ENCODE assay signal across 12 mouse cellular contexts in the genomic region with DNA sequence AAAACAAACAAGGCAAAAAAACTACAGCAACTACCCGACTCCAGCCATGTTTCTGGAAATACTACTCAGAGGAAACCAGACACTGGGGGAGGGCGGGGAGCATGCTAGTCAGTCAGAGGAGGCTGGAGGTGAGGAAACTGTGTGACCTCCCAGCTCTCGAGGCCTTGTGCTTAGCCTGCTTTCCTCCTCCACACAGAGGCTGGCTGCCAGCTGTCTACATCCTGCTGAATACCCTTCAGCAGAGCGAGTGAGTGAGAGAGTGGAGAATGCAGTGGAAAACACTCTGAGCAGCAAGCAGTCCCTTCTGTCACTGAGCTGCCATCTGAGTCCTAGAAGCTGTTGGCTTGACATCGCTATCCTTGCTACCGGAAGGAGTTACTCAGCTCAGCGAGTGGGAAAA. TPM values are rescaled to one million over a fixed set of nuclear protein-coding genes. Genes with fewer than 3 reads are reported as not detected.
DNase-seq lines count a peak whose midpoint lies in the region; ATAC-seq lines count a peak whose summit lies in the region.
"Had no signal": no experiment of that assay in that cellular context is flagged by ENCODE, and none has a peak within 500 bp of the region (broad histone marks: within the 10 kb centered on the region; RNA-seq: fewer than 3 reads in every experiment).

No protein-coding gene starts in this region.

- 53% methylated on average over 7 of the region's 7 CpGs for WGBS in heart, embryonic 13.5 days
- WGBS in liver, embryonic 11.5 days = 70% methylated on average over 7 of the region's 7 CpGs
- 76% methylated on average over 7 of the region's 7 CpGs for WGBS in forebrain, embryonic 15.5 days

- no peak overlapping the region for H3K4me3 ChIP-seq in heart, embryonic 13.5 days
- H3K4me3 ChIP-seq in liver, embryonic 11.5 days (ENCODE audit: low read depth, low read length) = no peak overlapping the region
- no peak overlapping the region for H3K4me3 ChIP-seq in forebrain, embryonic 15.5 days
- H3K4me3 ChIP-seq: limb, embryonic 13.5 days had no signal

- DNase-seq in heart, adult 9 months (ENCODE audit: low spot score in 2 of 2) = no peak
- peak; percentile 11 for DNase-seq in liver
- DNase-seq in liver, embryonic 11.5 days (ENCODE audit: low spot score) = no peak
- DNase-seq in kidney, postnatal 14 days = peak; percentile 43
- peak; percentile 40 to 49 for DNase-seq in right cerebral cortex, postnatal 10 days (ENCODE audit: low spot score in 2 of 2)
- DNase-seq in cerebellum, adult 9-11 months = no peak
- DNase-seq: adrenal gland, adult 2 months had no signal

- H3K27ac ChIP-seq in heart, embryonic 13.5 days (replicated peaks) = 0 out of 2 replicates have a peak overlapping the region, but pooled peaks have one; percentile 32
- no peak overlapping the region for H3K27ac ChIP-seq in liver, embryonic 11.5 days (ENCODE audit: low read depth, low read length)
- no peak overlapping the region for H3K27ac ChIP-seq in forebrain, embryonic 15.5 days (replicated peaks)
- H3K27ac ChIP-seq: limb, embryonic 13.5 days had no signal

- no peak overlapping the region for H3K4me2 ChIP-seq in heart, embryonic 13.5 days
- no peak overlapping the region for H3K4me2 ChIP-seq in liver, embryonic 11.5 days
- H3K4me2 ChIP-seq in forebrain, embryonic 15.5 days (replicated peaks) = no peak overlapping the region
- H3K4me2 ChIP-seq: limb, embryonic 13.5 days had no signal

- no peak for ATAC-seq in heart, embryonic 13.5 days (ENCODE audit: extremely low read depth, insufficient number of reproducible peaks, low FRiP score, low TSS enrichment)
- no peak for ATAC-seq in liver, embryonic 11.5 days (replicated peaks; ENCODE audit: low FRiP score)
- ATAC-seq in forebrain, embryonic 15.5 days (replicated peaks) = no peak

- 0 out of 2 replicates have a peak, but pooled peaks cover 4% of the 10 kb centered on the region for H3K4me1 ChIP-seq in heart, embryonic 13.5 days
- H3K4me1 ChIP-seq in liver, embryonic 11.5 days (replicated peaks; ENCODE audit: control insufficient read depth, insufficient read depth, low read length) = no peaks in the 10 kb centered on the region
- H3K4me1 ChIP-seq in forebrain, embryonic 15.5 days = no peaks in the 10 kb centered on the region
- H3K4me1 ChIP-seq: limb, embryonic 13.5 days had no signal

- no peak overlapping the region for H3K9ac ChIP-seq in heart, embryonic 13.5 days
- H3K9ac ChIP-seq in liver, embryonic 11.5 days (ENCODE audit: low read depth, low read length) = no peak overlapping the region
- no peak overlapping the region for H3K9ac ChIP-seq in forebrain, embryonic 15.5 days (replicated peaks)
- H3K9ac ChIP-seq: limb, embryonic 13.5 days had no signal

- H3K36me3 ChIP-seq in heart, embryonic 13.5 days = no peaks in the 10 kb centered on the region
- no peaks in the 10 kb centered on the region for H3K36me3 ChIP-seq in liver, embryonic 11.5 days (ENCODE audit: control insufficient read depth, insufficient read depth, low read length)
- H3K36me3 ChIP-seq in forebrain, embryonic 15.5 days = no peaks in the 10 kb centered on the region
- H3K36me3 ChIP-seq: limb, embryonic 13.5 days had no signal

- H3K27me3 ChIP-seq in heart, embryonic 13.5 days (replicated peaks) = no peaks in the 10 kb centered on the region
- H3K27me3 ChIP-seq in liver, embryonic 11.5 days (replicated peaks; ENCODE audit: control insufficient read depth, insufficient read depth, low read length) = no peaks in the 10 kb centered on the region
- no peaks in the 10 kb centered on the region for H3K27me3 ChIP-seq in forebrain, embryonic 15.5 days
- H3K27me3 ChIP-seq: limb, embryonic 13.5 days had no signal

- no peaks in the 10 kb centered on the region; the same call in 1 of the 2 replicates for H3K9me3 ChIP-seq in heart, embryonic 13.5 days
- no peaks in the 10 kb centered on the region for H3K9me3 ChIP-seq in liver, embryonic 11.5 days (ENCODE audit: control insufficient read depth, low read length)
- H3K9me3 ChIP-seq in forebrain, embryonic 15.5 days = no peaks in the 10 kb centered on the region
- H3K9me3 ChIP-seq: limb, embryonic 13.5 days had no signal

RNA-seq across cellular contexts. Expression of a gene that starts 30.2 kb away (rescaled TPM):
- not detected in 2 replicates for polyA plus RNA-seq in heart, embryonic 13.5 days (2015; fragmentation: Nextera tagmentation; extraction: Ambion mirVana)
- polyA plus RNA-seq in liver, embryonic 11.5 days (2014; fragmentation: Nextera tagmentation; extraction: Ambion mirVana) = not detected in 2 replicates
- not detected in 2 replicates for polyA plus RNA-seq in forebrain, embryonic 15.5 days (2015; fragmentation: Nextera tagmentation; extraction: Ambion mirVana)
- polyA plus RNA-seq: adrenal gland, adult 2 months; heart, embryonic 14.5 days; spleen, adult 2 months had no signal

RNA-seq across cellular contexts. Expression of a gene that starts 44.7 kb away (rescaled TPM):
- polyA plus RNA-seq in heart, embryonic 13.5 days (2015; fragmentation: Nextera tagmentation; extraction: Ambion mirVana) = 45.1 and 45.7 TPM in 2 replicates
- polyA plus RNA-seq in liver, embryonic 11.5 days (2014; fragmentation: Nextera tagmentation; extraction: Ambion mirVana) = 21.2 and 24.5 TPM in 2 replicates
- 71.7 and 77.0 TPM in 2 replicates for polyA plus RNA-seq in forebrain, embryonic 15.5 days (2015; fragmentation: Nextera tagmentation; extraction: Ambion mirVana)

Comparison
In these comparisons a context has a peak if more than half of its experiments do, and no peak if none do; other contexts are left out.
1. DNase-seq: peak in liver (single experiment), kidney, postnatal 14 days (single experiment) and right cerebral cortex, postnatal 10 days (2 of 2); none in heart, adult 9 months (0 of 2), liver, embryonic 11.5 days (single experiment) and cerebellum, adult 9-11 months (single experiment).